Mouse (Mus musculus) CH12.LX (cell line): ENCODE results near the gene Pam. TPM values are rescaled to one million over a fixed set of nuclear protein-coding genes. Genes with fewer than 3 reads are reported as not detected.

ENCODE experiments used
- DNase-seq: peaks from one replicate; pipeline ENCODE4 v3.0.0-alpha.2; 2013; ENCODE audit errors: extremely low read depth
- H3K27ac ChIP-seq: 2 replicates; pipeline ENCODE4 v1.5.1; 2012; ENCODE audit warnings: low read depth, mild to moderate bottlenecking, control low read depth, moderate library complexity; ENCODE audit not compliant: insufficient read depth
- H3K27me3 ChIP-seq: replicated peaks from 2 replicates; pipeline ENCODE3; 2012; ENCODE audit warnings: inconsistent platforms
- H3K36me3 ChIP-seq, 2 experiments: replicated peaks in 1 of 2; 2 replicates each; pipeline versions ENCODE3 to v1.6.1; 2012; ENCODE audit warnings: inconsistent platforms in 1 of 2, low read length in 1 of 2, mild to moderate bottlenecking in 1 of 2, mixed read lengths in 1 of 2, moderate library complexity in 1 of 2; ENCODE audit not compliant: control insufficient read depth in 1 of 2, insufficient read depth in 1 of 2
- H3K4me1 ChIP-seq, 2 experiments: 2 replicates each; pipeline ENCODE4 v1.6.1; 2012; ENCODE audit warnings: inconsistent platforms in 1 of 2, moderate library complexity in 1 of 2; ENCODE audit not compliant: insufficient read depth in 2 of 2, control insufficient read depth in 1 of 2
- H3K4me2 ChIP-seq: 2 replicates; pipeline ENCODE4 v1.6.1; 2012; ENCODE audit warnings: low read depth, mild to moderate bottlenecking, control low read depth; ENCODE audit not compliant: poor library complexity, insufficient read depth, severe bottlenecking
- H3K4me3 ChIP-seq, 3 experiments: fragments of 150-350 bp in 1 of 3; sonication (generic) in 1 of 3; replicated peaks in 1 of 3; 2 replicates each; pipeline versions ENCODE3 to v1.5.1; 2011 to 2012; ENCODE audit warnings: low read depth in 2 of 3, low read length in 2 of 3, mild to moderate bottlenecking in 2 of 3, moderate library complexity in 2 of 3, control low read depth in 1 of 3, improper control_type of control experiment in 1 of 3, inconsistent platforms in 1 of 3, mixed read lengths in 1 of 3; ENCODE audit not compliant: poor library complexity in 1 of 3
- H3K79me2 ChIP-seq: replicated peaks from 2 replicates; pipeline ENCODE4 v1.6.1; 2012; ENCODE audit warnings: mild to moderate bottlenecking, moderate library complexity; ENCODE audit not compliant: control insufficient read depth, poor library complexity, insufficient read depth, severe bottlenecking; ENCODE audit errors: extremely low read depth
- H3K9ac ChIP-seq: 2 replicates; pipeline ENCODE4 v1.6.1; 2012; ENCODE audit warnings: low read depth, mild to moderate bottlenecking, control low read depth, moderate library complexity; ENCODE audit not compliant: insufficient read depth
- H3K9me3 ChIP-seq: replicated peaks from 2 replicates; pipeline ENCODE3; 2012; ENCODE audit warnings: low read length, inconsistent platforms, mixed read lengths
- CHD1 ChIP-seq: IDR thresholded peaks from 2 replicates; pipeline ENCODE4 v1.6.1; 2012; ENCODE audit warnings: low read depth, low read length, improper control_type of control experiment, inconsistent platforms
- CTCF ChIP-seq, 2 experiments: IDR thresholded peaks in 1 of 2; conservative IDR thresholded peaks in 1 of 2; 2 replicates each; pipeline ENCODE4 v1.5.1; 2011 to 2012; ENCODE audit warnings: low read depth in 2 of 2, low read length in 2 of 2, improper control_type of control experiment in 1 of 2, inconsistent platforms in 1 of 2, mild to moderate bottlenecking in 1 of 2, moderate library complexity in 1 of 2
- E2F4 ChIP-seq: IDR thresholded peaks from 2 replicates; pipeline ENCODE4 v1.6.1; 2011; ENCODE audit warnings: low read depth, low read length, improper control_type of control experiment; ENCODE audit not compliant: insufficient replicate concordance
- EP300 ChIP-seq: IDR thresholded peaks from 2 replicates; pipeline ENCODE4 v1.6.1; 2011; ENCODE audit warnings: low read length, improper control_type of control experiment
- GABPA ChIP-seq: IDR thresholded peaks from 2 replicates; pipeline ENCODE4 v1.6.1; 2012; ENCODE audit warnings: low read depth, low read length, improper control_type of control experiment, inconsistent platforms; ENCODE audit not compliant: insufficient replicate concordance
- HCFC1 ChIP-seq: IDR thresholded peaks from 2 replicates; pipeline ENCODE4 v1.6.1; 2012; ENCODE audit warnings: low read depth, mild to moderate bottlenecking, inconsistent platforms, low read length, improper control_type of control experiment
- IRF4 ChIP-seq: IDR thresholded peaks from 2 replicates; pipeline ENCODE4 v1.6.1; 2014; ENCODE audit warnings: low read depth, mild to moderate bottlenecking, inconsistent platforms, low read length, improper control_type of control experiment
- JUND ChIP-seq: conservative IDR thresholded peaks from 2 replicates; pipeline ENCODE4 v1.6.1; 2011; ENCODE audit warnings: low read depth, low read length, improper control_type of control experiment
- KAT2A ChIP-seq: IDR thresholded peaks from 2 replicates; pipeline ENCODE4 v1.6.1; 2012; ENCODE audit warnings: low read length, improper control_type of control experiment, inconsistent platforms; ENCODE audit not compliant: insufficient replicate concordance
- MEF2A ChIP-seq: IDR thresholded peaks from 2 replicates; pipeline ENCODE4 v1.6.1; 2014; ENCODE audit warnings: low read depth, mild to moderate bottlenecking, inconsistent platforms, low read length, improper control_type of control experiment, borderline replicate concordance
- NELFE ChIP-seq: IDR thresholded peaks from 2 replicates; pipeline ENCODE4 v1.6.1; 2011; ENCODE audit warnings: low read depth, low read length, improper control_type of control experiment
- NRF1 ChIP-seq: IDR thresholded peaks from 2 replicates; pipeline ENCODE4 v1.6.1; 2014; ENCODE audit warnings: low read depth, mild to moderate bottlenecking, inconsistent platforms, low read length, improper control_type of control experiment, moderate library complexity
- PAX5 ChIP-seq: IDR thresholded peaks from 2 replicates; pipeline ENCODE4 v1.6.1; 2012; ENCODE audit warnings: low read length, inconsistent platforms, mixed read lengths
- POLR2A ChIP-seq: IDR thresholded peaks from 2 replicates; pipeline ENCODE4 v1.6.1; 2011; ENCODE audit warnings: low read depth, mild to moderate bottlenecking, improper control_type of control experiment, low read length
- POLR2AphosphoS2 ChIP-seq: IDR thresholded peaks from 2 replicates; pipeline ENCODE4 v1.6.1; 2011; ENCODE audit warnings: low read depth, low read length, improper control_type of control experiment
- RAD21 ChIP-seq: IDR thresholded peaks from 2 replicates; pipeline ENCODE4 v1.6.1; 2011; ENCODE audit warnings: low read depth, mild to moderate bottlenecking, low read length, improper control_type of control experiment, moderate library complexity
- SIN3A ChIP-seq: IDR thresholded peaks from 2 replicates; pipeline ENCODE4 v1.6.1; 2012; ENCODE audit warnings: low read length, improper control_type of control experiment, inconsistent platforms
- SMC3 ChIP-seq: IDR thresholded peaks from 2 replicates; pipeline ENCODE4 v1.6.1; 2011; ENCODE audit warnings: low read depth, low read length, improper control_type of control experiment
- TCF12 ChIP-seq: IDR thresholded peaks from 2 replicates; pipeline ENCODE4 v1.6.1; 2014; ENCODE audit warnings: low read depth, mild to moderate bottlenecking, inconsistent platforms, low read length, improper control_type of control experiment
- UBTF ChIP-seq: IDR thresholded peaks from 2 replicates; pipeline ENCODE4 v1.6.1; 2012; ENCODE audit warnings: low read depth, mild to moderate bottlenecking, inconsistent platforms, low read length, improper control_type of control experiment, moderate library complexity
- USF2 ChIP-seq: conservative IDR thresholded peaks from 2 replicates; pipeline ENCODE4 v1.6.1; 2011; ENCODE audit warnings: low read depth, low read length, improper control_type of control experiment
- ZC3H11A ChIP-seq: IDR thresholded peaks from 2 replicates; pipeline ENCODE4 v1.6.1; 2012; ENCODE audit warnings: low read depth, mild to moderate bottlenecking, inconsistent platforms, low read length, improper control_type of control experiment
- ZNF384 ChIP-seq: IDR thresholded peaks from 2 replicates; pipeline ENCODE4 v1.6.1; 2012; ENCODE audit warnings: low read depth, low read length, improper control_type of control experiment, inconsistent platforms
- dilution Hi-C: fragments of 300-500 bp; cut with MboI; formaldehyde crosslinking; loops from 2 replicates; pipeline ENCODE4 v1.14.3; 2020; ENCODE audit warnings: low sequenced_read_pairs; ENCODE audit not compliant: extremely low pct_unique_long_range_greater_than_20kb, extremely low pct_ligation_motif_present
- in situ Hi-C: fragments of 300-500 bp; cut with MboI; formaldehyde crosslinking; loops from 3 replicates; pipeline ENCODE4 v1.14.3; 2019; ENCODE audit warnings: low sequenced_read_pairs, low pct_ligation_motif_present, low pct_unique_long_range_greater_than_20kb, mixed read lengths
- polyA plus RNA-seq: library from polyadenylated mRNA; unstranded; fragments of >175 nt; gene quantifications from 2 replicates; pipeline ENCODE4 v1.2.1, GENCODE M21; 2012; ENCODE audit warnings: low read depth; ENCODE audit not compliant: insufficient read length
- total RNA-seq, 2 experiments: library from RNA; depleted of rRNA; stranded (reverse); fragments of 300-350 nt in 1 of 2; fragments of >200 nt in 1 of 2; gene quantifications; 2 replicates each; pipeline ENCODE4 v1.2.3; 2012 to 2014

The Pam gene
- total and polyA plus RNA-seq, 3 experiments = 0.24 TPM; not detected in 2

- Histone ChIP-seq H3K4me3 (no peak overlapping the region), H3K79me2 (no peaks in the 10 kb centered on the region), H3K9me3 (no peaks in the 10 kb centered on the region), H3K36me3 (no peaks in the 10 kb centered on the region), H3K27me3 (no peaks in the 10 kb centered on the region), H3K4me2 (no peak overlapping the region), H3K27ac (no peak overlapping the region), H3K4me1 (no peaks in the 10 kb centered on the region), H3K9ac (no peak overlapping the region)
- dilution Hi-C loops = no loop called here
- no peak for DNase-seq
- in situ Hi-C loops = no loop called here
- TF ChIP-seq IRF4 (no peak), POLR2AphosphoS2 (no peak), POLR2A (no peak), ZC3H11A (no peak), NELFE (no peak), RAD21 (no peak), UBTF (no peak), CTCF (conservative IDR thresholded peaks at IDR 0.05 in 1 of 2, IDR thresholded peaks at IDR 0.05 in 1 of 2; ENCODE audit: low read depth in 2 of 2, low read length in 2 of 2) (no peak)
Observed at GRCm38 (mm10) chr1:97848601-97849241, 246.7 kb downstream of the Pam start.

- H3K9me3 ChIP-seq = no peaks in the 10 kb centered on the region
- H3K36me3 ChIP-seq = no peaks in the 10 kb centered on the region
- H3K27me3 ChIP-seq = no peaks in the 10 kb centered on the region
- dilution Hi-C loops = no loop called here
- H3K4me3 ChIP-seq = no peak overlapping the region
- TF ChIP-seq USF2 = no peak
- no peak for TF ChIP-seq MEF2A
- no peak for TF ChIP-seq SMC3
- no peak for TF ChIP-seq PAX5
- no peak for TF ChIP-seq NRF1
- TF ChIP-seq UBTF = no peak
- no peak for TF ChIP-seq CHD1
- no peak for TF ChIP-seq EP300
- TF ChIP-seq SIN3A = no peak
- no peak for TF ChIP-seq POLR2AphosphoS2
- no peak for TF ChIP-seq GABPA
- no peak for TF ChIP-seq TCF12
- no peak for TF ChIP-seq HCFC1
- TF ChIP-seq KAT2A = no peak
- TF ChIP-seq ZNF384 = no peak
- no peak for TF ChIP-seq E2F4
- TF ChIP-seq CTCF (conservative IDR thresholded peaks at IDR 0.05 in 1 of 2, IDR thresholded peaks at IDR 0.05 in 1 of 2; ENCODE audit: low read depth in 2 of 2, low read length in 2 of 2) = no peak
- no peak for TF ChIP-seq JUND
- H3K27ac ChIP-seq = no peak overlapping the region
- no peak overlapping the region for H3K4me2 ChIP-seq
- no peaks in the 10 kb centered on the region for H3K4me1 ChIP-seq
- no peak overlapping the region for H3K9ac ChIP-seq
- H3K79me2 ChIP-seq = no peaks in the 10 kb centered on the region
- no peak for DNase-seq
- in situ Hi-C loops = no loop called here
Observed at GRCm38 (mm10) chr1:97843220-97843992, 252.0 kb downstream of the Pam start.
